Mouse (Mus musculus) midbrain, embryonic 16.5 days (tissue): ENCODE measurements at regions not wholly inside any gene's neighbourhood (a gene's known extent, or its start where the extent isn't known, plus 50 kb on each side); places are given as distances from the start of the nearest gene placed in this dataset.

Experiments
- ATAC-seq: fragments of 200-750 bp; cut with Nextera tagmentation; 2 replicates; pipeline ENCODE4 v1.8.0; 2017; ENCODE audit warnings: moderate TSS enrichment
- H3K27ac ChIP-seq: fragments of 300-500 bp; sonication (generic); 2 replicates; pipeline ENCODE4 v1.5.1; 2014; ENCODE audit warnings: mild to moderate bottlenecking, low read length, mixed read lengths
- H3K27me3 ChIP-seq: fragments of 300-500 bp; sonication (generic); 2 replicates; pipeline ENCODE4 v1.6.1; 2014; ENCODE audit warnings: low read depth, low read length, mixed read lengths; ENCODE audit not compliant: control insufficient read depth, insufficient read depth
- H3K36me3 ChIP-seq: fragments of 300-500 bp; sonication (generic); 2 replicates; pipeline ENCODE4 v1.6.1; 2014; ENCODE audit warnings: mild to moderate bottlenecking, low read length, moderate library complexity, mixed read lengths; ENCODE audit not compliant: control insufficient read depth, insufficient read depth
- H3K4me1 ChIP-seq: fragments of 300-500 bp; sonication (generic); 2 replicates; pipeline ENCODE4 v1.6.1; 2014; ENCODE audit warnings: mild to moderate bottlenecking, low read length, mixed read lengths; ENCODE audit not compliant: control insufficient read depth, insufficient read depth
- H3K4me2 ChIP-seq: fragments of 300-500 bp; sonication (generic); 2 replicates; pipeline ENCODE4 v1.6.1; 2014; ENCODE audit warnings: mild to moderate bottlenecking, low read length, mixed read lengths
- H3K4me3 ChIP-seq: fragments of 300-500 bp; sonication (generic); 2 replicates; pipeline ENCODE4 v1.5.1; 2014; ENCODE audit warnings: low read depth, mild to moderate bottlenecking, low read length, moderate library complexity, mixed read lengths
- H3K9ac ChIP-seq: fragments of 300-500 bp; sonication (generic); 2 replicates; pipeline ENCODE4 v1.6.1; 2014; ENCODE audit warnings: low read depth, low read length, mixed read lengths
- H3K9me3 ChIP-seq: fragments of 300-500 bp; sonication (generic); replicated peaks from 2 replicates; pipeline ENCODE4 v1.6.1; 2014; ENCODE audit warnings: mild to moderate bottlenecking, low read length, mixed read lengths; ENCODE audit not compliant: control insufficient read depth, poor library complexity, severe bottlenecking
- WGBS: fragments of 180-500 bp; shearing (Covaris S2); extraction: QIAGEN DNeasy Blood & Tissue Kit; methylation state at CpG from one replicate; pipeline ENCODE4 v1.1.7; 2014; 5-methylcytosine and 5-hydroxymethylcytosine counted together

- H3K27ac ChIP-seq, result no peak overlapping the region
- no peaks in the 10 kb centered on the region for H3K27me3 ChIP-seq
- H3K4me3 ChIP-seq, result no peak overlapping the region
- no peaks in the 10 kb centered on the region for H3K9me3 ChIP-seq
- WGBS, result 50% methylated on average over 9 of the region's 9 CpGs
- no peak overlapping the region for H3K4me2 ChIP-seq
- ATAC-seq, result no peak
- H3K9ac ChIP-seq, result no peak overlapping the region
- no peaks in the 10 kb centered on the region for H3K4me1 ChIP-seq
- no peaks in the 10 kb centered on the region for H3K36me3 ChIP-seq
These were observed 2001.3 kb downstream of the Pcdh9 start for GRCm38 (mm10) chr14:91889141-91889631.

GRCm38 (mm10) chr14:91865935-91866664 lies 2024.4 kb downstream of the Pcdh9 start:
- H3K36me3 ChIP-seq, result no peaks in the 10 kb centered on the region
- no peaks in the 10 kb centered on the region for H3K27me3 ChIP-seq
- H3K9me3 ChIP-seq, result no peaks in the 10 kb centered on the region
- H3K4me2 ChIP-seq, result 0 out of 2 replicates have a peak overlapping the region, but pooled peaks have one; percentile 9
- peaks cover 7% of the 10 kb centered on the region; the same call in 1 of the 2 replicates for H3K4me1 ChIP-seq
- H3K4me3 ChIP-seq, result no peak overlapping the region
- peak; percentile 78 for ATAC-seq
- H3K27ac ChIP-seq, result peak overlapping the region; percentile 22; the same call in 1 of the 2 replicates
- no peak overlapping the region for H3K9ac ChIP-seq
- 14% methylated on average over 5 of the region's 5 CpGs for WGBS

DNA sequence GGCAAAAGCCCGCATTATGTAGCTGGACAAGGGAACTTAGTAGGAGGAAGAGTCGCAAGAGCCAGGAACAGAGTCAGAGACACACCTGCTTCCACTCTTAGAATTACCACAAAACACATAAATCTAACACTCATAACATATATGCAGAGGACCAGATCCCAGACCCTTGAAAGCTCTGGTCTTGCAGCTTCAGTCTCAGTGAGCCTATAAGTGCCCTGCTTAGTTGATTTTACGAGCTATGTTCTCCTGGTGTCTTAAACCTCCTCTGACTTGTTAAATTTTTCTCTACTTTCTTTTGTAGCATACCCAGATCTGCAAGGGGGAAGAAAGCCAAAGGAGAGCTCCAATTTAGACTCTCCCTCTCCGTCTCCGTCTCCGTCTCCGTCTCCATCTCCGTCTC lies 2038.2 kb downstream of the Pcdh9 start:
- Histone ChIP-seq H3K4me3 (no peak overlapping the region), H3K27ac (no peak overlapping the region), H3K36me3 (no peaks in the 10 kb centered on the region), H3K27me3 (no peaks in the 10 kb centered on the region), H3K4me2 (no peak overlapping the region), H3K9ac (no peak overlapping the region), H3K4me1 (no peaks in the 10 kb centered on the region), H3K9me3 (0 out of 2 replicates have a peak, but pooled peaks cover 6% of the 10 kb centered on the region)
- no peak for ATAC-seq
- WGBS, result 94% methylated on average over 8 of the region's 8 CpGs
